Mouse (Mus musculus): ENCODE measurements around the gene Nup188. TPM values are rescaled to one million over a fixed set of nuclear protein-coding genes. Genes with fewer than 3 reads are reported as not detected.

The Nup188 gene
- polyA plus RNA-seq, 1 experiment from 2014 or later: 28.2 TPM

GRCm38 (mm10) chr2:30268371-30268770 is 17.8 kb upstream of the Nup188 start:
- WGBS: 55% methylated on average over 4 of the region's 4 CpGs
- Histone ChIP-seq H3K4me3 (no peak overlapping the region), H3K4me2 (no peak overlapping the region), H3K4me1 (peaks cover 46% of the 10 kb centered on the region), H3K9me3 (no peaks in the 10 kb centered on the region), H3K27ac (no peak overlapping the region), H3K36me3 (peaks cover 13% of the 10 kb centered on the region), H3K27me3 (no peaks in the 10 kb centered on the region), H3K9ac (0 out of 2 replicates have a peak overlapping the region, but pooled peaks have one; percentile 2)
- no peak for ATAC-seq (ENCODE audit: insufficient number of reproducible peaks, low FRiP score, low TSS enrichment, low read depth)

GRCm38 (mm10) chr2:30269241-30269990 is 16.8 kb upstream of the Nup188 start:
- H3K9ac ChIP-seq: no peak overlapping the region
- WGBS: 85% methylated on average over 17 of the region's 17 CpGs
- peaks cover 37% of the 10 kb centered on the region for H3K4me1 ChIP-seq
- no peaks in the 10 kb centered on the region for H3K9me3 ChIP-seq
- H3K27me3 ChIP-seq: no peaks in the 10 kb centered on the region
- H3K36me3 ChIP-seq: peaks cover 2% of the 10 kb centered on the region
- ATAC-seq (ENCODE audit: insufficient number of reproducible peaks, low FRiP score, low TSS enrichment, low read depth): no peak
- no peak overlapping the region for H3K4me2 ChIP-seq
- H3K27ac ChIP-seq: peak overlapping the region; percentile 82
- H3K4me3 ChIP-seq: no peak overlapping the region

- Histone ChIP-seq H3K9ac (no peak overlapping the region), H3K4me1 (peaks cover 29% of the 10 kb centered on the region), H3K4me2 (no peak overlapping the region), H3K9me3 (no peaks in the 10 kb centered on the region), H3K36me3 (no peaks in the 10 kb centered on the region), H3K4me3 (no peak overlapping the region), H3K27me3 (no peaks in the 10 kb centered on the region), H3K27ac (peak overlapping the region; percentile 82)
- ATAC-seq (ENCODE audit: insufficient number of reproducible peaks, low FRiP score, low TSS enrichment, low read depth): peak; percentile 87
- WGBS: 27% methylated on average over 1 of the region's 1 CpGs
Observed at GRCm38 (mm10) chr2:30270134-30270533, 16.1 kb upstream of the Nup188 start.

GRCm38 (mm10) chr2:30280743-30281142 is 5.5 kb upstream of the Nup188 start, which contains the start of gene Gm28038:
TSS of gene Gm28038 (plus strand) at chr2:30281043.
- H3K9me3 ChIP-seq: no peaks in the 10 kb centered on the region
- 90% methylated on average over 11 of the region's 11 CpGs for WGBS

DNA sequence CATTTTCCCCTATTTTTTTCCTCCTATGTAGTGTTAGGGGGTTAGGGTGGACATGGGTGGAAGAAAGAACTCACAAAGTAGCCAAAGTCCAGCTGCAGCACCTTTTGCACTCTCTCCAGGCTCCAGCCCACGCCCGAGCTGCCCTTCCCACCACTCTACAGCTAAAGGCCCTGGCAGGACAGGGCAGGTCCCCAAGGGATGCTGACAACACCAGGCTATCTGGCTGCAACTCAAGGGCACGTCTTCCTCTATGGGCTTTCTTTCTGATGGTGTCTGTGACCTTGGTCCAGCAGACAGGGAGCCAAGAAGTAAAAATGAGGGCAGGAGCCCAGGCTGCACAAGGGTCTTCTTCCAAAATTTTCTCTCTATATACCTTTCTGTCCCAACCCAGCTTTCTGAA is 4.5 kb upstream of the Nup188 start:
- H3K4me2 ChIP-seq: no peak overlapping the region
- H3K36me3 ChIP-seq: no peaks in the 10 kb centered on the region
- H3K9ac ChIP-seq: no peak overlapping the region
- no peaks in the 10 kb centered on the region for H3K9me3 ChIP-seq
- no peak overlapping the region for H3K27ac ChIP-seq
- no peak overlapping the region for H3K4me3 ChIP-seq
- peaks cover 12% of the 10 kb centered on the region for H3K4me1 ChIP-seq
- no peaks in the 10 kb centered on the region for H3K27me3 ChIP-seq
- WGBS: 75% methylated on average over 3 of the region's 3 CpGs
- no peak for ATAC-seq (ENCODE audit: insufficient number of reproducible peaks, low FRiP score, low TSS enrichment, low read depth)

More at GRCm38 (mm10) chr2:30280743-30281142, 5.5 kb upstream of the Nup188 start, which contains the start of gene Gm28038:
- Histone ChIP-seq H3K36me3 (no peaks in the 10 kb centered on the region), H3K4me2 (no peak within 1 kb of the TSS), H3K27ac (no peak within 1 kb of the TSS), H3K4me1 (peaks cover 12% of the 10 kb centered on the region), H3K9ac (no peak within 1 kb of the TSS), H3K4me3 (no peak within 1 kb of the TSS), H3K27me3 (no peaks in the 10 kb centered on the region)
- ATAC-seq (ENCODE audit: insufficient number of reproducible peaks, low FRiP score, low TSS enrichment, low read depth): no peak

- H3K36me3 ChIP-seq: no peaks in the 10 kb centered on the region
- no peak overlapping the region for H3K27ac ChIP-seq
- H3K4me1 ChIP-seq: peaks cover 23% of the 10 kb centered on the region
- WGBS: 88% methylated on average over 2 of the region's 2 CpGs
- H3K9ac ChIP-seq: no peak overlapping the region
- H3K4me2 ChIP-seq: no peak overlapping the region
- no peaks in the 10 kb centered on the region for H3K27me3 ChIP-seq
- no peak overlapping the region for H3K4me3 ChIP-seq
- H3K9me3 ChIP-seq: no peaks in the 10 kb centered on the region
- ATAC-seq (ENCODE audit: insufficient number of reproducible peaks, low FRiP score, low TSS enrichment, low read depth): no peak
Observed at GRCm38 (mm10) chr2:30283193-30283592, 3.0 kb upstream of the Nup188 start.

DNA sequence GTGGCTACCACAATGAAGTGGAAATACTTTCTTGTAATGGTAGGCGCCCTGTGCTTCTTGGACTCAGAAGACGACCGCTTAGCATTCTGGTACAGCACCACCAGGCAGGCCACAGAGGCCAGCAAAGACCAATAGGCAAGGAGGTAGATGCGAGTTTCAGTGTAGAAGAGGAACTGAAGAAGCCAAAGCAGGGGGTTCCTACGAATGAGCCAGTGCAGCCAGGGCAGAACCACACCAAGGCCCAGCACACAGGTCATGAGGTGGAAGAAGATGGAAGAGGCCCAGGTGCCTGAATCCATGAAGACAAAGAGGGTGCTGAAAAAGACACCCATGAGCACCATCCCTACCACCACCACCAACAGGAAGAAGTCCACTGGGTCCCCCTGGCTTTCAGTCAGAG is 1.2 kb upstream of the Nup188 start:
- 0 out of 2 replicates have a peak, but pooled peaks cover under 1% of the 10 kb centered on the region for H3K36me3 ChIP-seq
- WGBS: 90% methylated on average over 5 of the region's 5 CpGs
- H3K4me1 ChIP-seq: peaks cover 23% of the 10 kb centered on the region
- ATAC-seq (ENCODE audit: insufficient number of reproducible peaks, low FRiP score, low TSS enrichment, low read depth): no peak
- H3K9me3 ChIP-seq: no peaks in the 10 kb centered on the region
- H3K27me3 ChIP-seq: no peaks in the 10 kb centered on the region
- H3K4me3 ChIP-seq: peak overlapping the region; percentile 92
- H3K27ac ChIP-seq: no peak overlapping the region
- peak overlapping the region; percentile 94 for H3K4me2 ChIP-seq
- H3K9ac ChIP-seq: no peak overlapping the region

- Histone ChIP-seq H3K9ac (peak overlapping the region; percentile 85), H3K4me3 (peak overlapping the region; percentile 92), H3K9me3 (no peaks in the 10 kb centered on the region), H3K4me1 (peaks cover 23% of the 10 kb centered on the region), H3K27ac (0 out of 2 replicates have a peak overlapping the region, but pooled peaks have one; percentile 38), H3K36me3 (peaks cover 7% of the 10 kb centered on the region; the same call in 1 of the 2 replicates), H3K4me2 (peak overlapping the region; percentile 94), H3K27me3 (no peaks in the 10 kb centered on the region)
- ATAC-seq (ENCODE audit: insufficient number of reproducible peaks, low FRiP score, low TSS enrichment, low read depth): peak; percentile 20; the same call in 1 of the 2 replicates
- WGBS: 15% methylated on average over 38 of the region's 38 CpGs
Observed at GRCm38 (mm10) chr2:30285416-30286181, 598 bp upstream of the Nup188 start.

DNA sequence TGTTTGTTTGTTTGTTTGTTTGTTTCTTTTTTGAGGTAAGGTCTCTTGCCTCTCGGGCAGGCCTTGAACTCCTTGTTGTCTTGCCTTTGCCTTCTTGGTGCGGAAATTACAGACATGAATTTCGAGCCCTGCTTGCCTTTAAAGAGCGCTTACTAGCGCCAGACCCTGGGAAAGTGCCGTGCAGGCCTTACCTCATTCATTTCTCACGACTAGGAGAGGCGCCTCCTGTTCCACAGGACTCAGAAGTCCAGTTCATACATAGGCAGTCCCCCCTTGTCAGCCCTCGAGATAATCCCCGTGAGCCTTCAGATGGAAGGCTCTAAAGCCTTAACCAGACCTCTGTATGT is 803 bp downstream of the Nup188 start:
- no peak for ATAC-seq (ENCODE audit: insufficient number of reproducible peaks, low FRiP score, low TSS enrichment, low read depth)
- peak overlapping the region; percentile 94 for H3K4me2 ChIP-seq
- WGBS: under 1% methylated on average over 10 of the region's 10 CpGs
- H3K27me3 ChIP-seq: no peaks in the 10 kb centered on the region
- peak overlapping the region; percentile 92 for H3K4me3 ChIP-seq
- peaks cover 8% of the 10 kb centered on the region; the same call in 1 of the 2 replicates for H3K36me3 ChIP-seq
- peak overlapping the region; percentile 85 for H3K9ac ChIP-seq
- H3K9me3 ChIP-seq: no peaks in the 10 kb centered on the region
- peak overlapping the region; percentile 85 for H3K27ac ChIP-seq
- H3K4me1 ChIP-seq: peaks cover 23% of the 10 kb centered on the region

DNA sequence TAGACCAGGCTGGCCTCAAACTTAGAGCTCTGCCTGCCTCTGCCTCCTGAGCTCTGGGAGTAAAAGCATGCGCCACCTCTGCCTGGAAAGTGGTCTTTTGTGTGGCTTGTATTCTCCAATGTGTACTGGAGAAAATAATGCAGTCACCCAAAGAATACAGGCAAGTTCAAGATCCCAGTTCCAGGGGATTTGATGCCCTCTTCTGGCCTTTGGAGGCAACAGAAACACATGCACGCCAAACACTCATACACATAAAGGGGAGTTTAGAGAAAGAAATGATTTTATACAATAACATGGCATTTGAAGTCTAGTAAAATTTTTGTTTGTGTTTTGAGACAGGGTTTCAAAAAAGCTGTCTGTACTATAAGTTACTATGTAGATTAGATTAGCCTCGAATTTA is 13.3 kb downstream of the Nup188 start:
- Histone ChIP-seq H3K4me3 (no peak overlapping the region), H3K9me3 (no peaks in the 10 kb centered on the region), H3K27me3 (no peaks in the 10 kb centered on the region), H3K4me2 (no peak overlapping the region), H3K27ac (no peak overlapping the region), H3K4me1 (no peaks in the 10 kb centered on the region), H3K9ac (no peak overlapping the region), H3K36me3 (peaks cover 66% of the 10 kb centered on the region)
- WGBS: 78% methylated on average over 3 of the region's 3 CpGs
- ATAC-seq (ENCODE audit: insufficient number of reproducible peaks, low FRiP score, low TSS enrichment, low read depth): no peak

DNA sequence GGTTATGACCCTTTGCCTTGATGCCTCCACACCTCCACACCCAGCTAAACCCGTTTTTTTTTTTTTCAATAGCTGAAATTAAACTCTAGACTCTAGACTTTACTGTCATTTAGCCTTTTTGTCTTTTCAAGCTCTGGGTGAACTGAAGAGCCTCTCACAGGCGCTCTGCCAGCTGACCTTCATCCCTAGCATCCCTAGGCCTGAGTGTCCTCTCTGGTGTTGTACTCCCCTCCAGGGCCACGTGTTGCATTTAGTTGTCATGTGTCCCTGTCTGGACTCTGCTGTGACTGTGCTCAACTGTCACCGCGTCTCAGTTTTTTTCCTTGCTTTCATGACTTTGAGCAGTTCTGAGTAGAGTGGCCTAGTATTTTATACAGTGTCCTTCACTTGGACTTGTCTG is 13.8 kb downstream of the Nup188 start:
- Histone ChIP-seq H3K9me3 (no peaks in the 10 kb centered on the region), H3K9ac (no peak overlapping the region), H3K4me1 (no peaks in the 10 kb centered on the region), H3K36me3 (peaks cover 70% of the 10 kb centered on the region), H3K4me2 (no peak overlapping the region), H3K4me3 (no peak overlapping the region), H3K27ac (no peak overlapping the region), H3K27me3 (no peaks in the 10 kb centered on the region)
- ATAC-seq (ENCODE audit: insufficient number of reproducible peaks, low FRiP score, low TSS enrichment, low read depth): no peak
- WGBS: 91% methylated on average over 5 of the region's 5 CpGs

DNA sequence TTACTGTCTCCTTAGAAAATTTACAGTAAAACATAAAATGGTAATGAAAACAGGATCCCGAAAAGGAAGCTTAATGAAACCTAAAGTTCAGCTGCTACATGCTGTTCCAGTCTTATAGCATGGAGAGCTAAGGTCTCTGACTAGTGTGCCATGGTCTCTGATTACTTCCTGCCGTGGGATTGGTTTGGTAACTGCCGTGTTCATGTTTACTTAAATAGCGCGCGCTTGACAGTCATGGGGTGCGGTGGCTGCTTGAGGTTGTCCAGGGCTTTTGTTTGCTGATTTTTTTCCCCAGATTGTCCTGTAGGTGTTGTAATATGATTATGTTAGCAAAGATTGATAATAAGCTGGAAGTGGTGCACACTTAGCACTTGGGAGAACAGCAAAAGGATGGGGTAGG is 19.9 kb downstream of the Nup188 start:
- WGBS: 89% methylated on average over 7 of the region's 7 CpGs
- ATAC-seq (ENCODE audit: insufficient number of reproducible peaks, low FRiP score, low TSS enrichment, low read depth): no peak

More for the DNA sequence above, 19.9 kb downstream of the Nup188 start:
- Histone ChIP-seq H3K36me3 (peaks cover 98% of the 10 kb centered on the region), H3K9me3 (no peaks in the 10 kb centered on the region), H3K9ac (no peak overlapping the region), H3K4me2 (no peak overlapping the region), H3K4me1 (no peaks in the 10 kb centered on the region), H3K27ac (no peak overlapping the region), H3K27me3 (no peaks in the 10 kb centered on the region), H3K4me3 (no peak overlapping the region)
